ENCODE assay signal across 9 mouse cellular contexts in genomic region chr4:136684485-136684884, GRCm38 (mm10).
DNase-seq lines count a peak whose midpoint lies in the region; ATAC-seq and TF ChIP-seq lines count a peak whose summit lies in the region.
"Had no signal": no experiment of that assay in that cellular context is flagged by ENCODE, and none has a peak within 500 bp of the region (broad histone marks: within the 10 kb centered on the region; RNA-seq: fewer than 3 reads in every experiment).

No protein-coding gene starts in this region.

- H3K9ac ChIP-seq in hindbrain, embryonic 16.5 days (ENCODE audit: low read depth, low read length) = no peak overlapping the region

- H3K27me3 ChIP-seq in testis, adult 2 months (ENCODE audit: control insufficient read depth, insufficient read depth, low read length) = no peaks in the 10 kb centered on the region
- H3K27me3 ChIP-seq in hindbrain, embryonic 16.5 days (replicated peaks; ENCODE audit: control insufficient read depth, insufficient read depth, low read length) = no peaks in the 10 kb centered on the region

- WGBS in hindbrain, embryonic 16.5 days = 70% methylated on average over 4 of the region's 6 CpGs

- intact Hi-C loops in left cerebral cortex, postnatal 36 days (cut with DNase I) = no loop called here

- H3K27ac ChIP-seq in testis, adult 2 months (ENCODE audit: control insufficient read depth, insufficient read depth, low read depth, low read length) = no peak overlapping the region
- no peak overlapping the region for H3K27ac ChIP-seq in hindbrain, embryonic 16.5 days (ENCODE audit: low read depth, low read length)
- H3K27ac ChIP-seq: macrophage had no signal

- no peak overlapping the region for H3K4me3 ChIP-seq in testis, adult 2 months (ENCODE audit: control insufficient read depth, low read depth, low read length)
- no peak overlapping the region for H3K4me3 ChIP-seq in hindbrain, embryonic 16.5 days (ENCODE audit: low read length)

- ATAC-seq in hindbrain, embryonic 16.5 days = 0 out of 2 replicates have a peak, but pooled peaks have one; percentile 2
- no peak for ATAC-seq in CD4-positive, CD25-positive, alpha-beta regulatory T cell, adult 4 months

- peaks cover 9% of the 10 kb centered on the region for H3K4me1 ChIP-seq in testis, adult 2 months (ENCODE audit: control insufficient read depth, insufficient read depth, low read length)
- peaks cover 4% of the 10 kb centered on the region for H3K4me1 ChIP-seq in hindbrain, embryonic 16.5 days (ENCODE audit: control insufficient read depth, insufficient read depth, low read depth, low read length)

- H3K9me3 ChIP-seq in hindbrain, embryonic 16.5 days (ENCODE audit: control insufficient read depth, low read length) = no peaks in the 10 kb centered on the region

- no peaks in the 10 kb centered on the region for H3K36me3 ChIP-seq in testis, adult 2 months (ENCODE audit: control insufficient read depth, insufficient read depth, low read length)
- no peaks in the 10 kb centered on the region; the same call in 1 of the 2 replicates for H3K36me3 ChIP-seq in hindbrain, embryonic 16.5 days (ENCODE audit: control insufficient read depth, insufficient read depth, low read length)

- DNase-seq in kidney, postnatal 10 days = peak; percentile 55
- DNase-seq in kidney, adult 11 months = no peak
- DNase-seq in testis, postnatal 14 days (ENCODE audit: low spot score) = no peak
- peak; percentile 23 to 26 for DNase-seq in thymus, postnatal 36 days
- DNase-seq in left cerebral cortex, postnatal 36 days (ENCODE audit: low spot score in 2 of 2) = no peak

- no peak overlapping the region for H3K4me2 ChIP-seq in hindbrain, embryonic 16.5 days (ENCODE audit: low read length)

- TF ChIP-seq POLR2A in testis, adult 2 months (IDR thresholded peaks at IDR 0.05; ENCODE audit: control insufficient read depth, low read depth, low read length) = no peak

- peak; percentile 14; the same call in 1 of the 2 replicates for TF ChIP-seq CTCF in testis, adult 2 months (IDR thresholded peaks at IDR 0.05; ENCODE audit: control insufficient read depth, insufficient read depth, insufficient replicate concordance, low read depth, low read length)

Comparison
In these comparisons a context has a peak if more than half of its experiments do, and no peak if none do; other contexts are left out.
1. DNase-seq: peak in kidney, postnatal 10 days (single experiment) and thymus, postnatal 36 days (2 of 2); none in kidney, adult 11 months (single experiment), testis, postnatal 14 days (single experiment) and left cerebral cortex, postnatal 36 days (0 of 2).